27 mouse cellular contexts compared by ENCODE assay signal in genomic region chr9:84863431-84863830, GRCm38 (mm10).
DNase-seq lines count a peak whose midpoint lies in the region; ATAC-seq lines count a peak whose summit lies in the region.
"Had no signal": no experiment of that assay in that cellular context is flagged by ENCODE, and none has a peak within 500 bp of the region (broad histone marks: within the 10 kb centered on the region; RNA-seq: fewer than 3 reads in every experiment).

No protein-coding gene starts in this region.

- H3K4me2 ChIP-seq in intestine, embryonic 15.5 days (replicated peaks) = no peak overlapping the region
- H3K4me2 ChIP-seq: embryonic facial prominence, embryonic 13.5 days; heart, embryonic 15.5 days; liver, embryonic 12.5 days; midbrain, embryonic 12.5 days; neural tube, embryonic 13.5 days had no signal

- H3K4me1 ChIP-seq in embryonic facial prominence, embryonic 10.5 days = no peaks in the 10 kb centered on the region
- H3K4me1 ChIP-seq in intestine, embryonic 15.5 days (replicated peaks) = no peaks in the 10 kb centered on the region
- H3K4me1 ChIP-seq: embryonic facial prominence, embryonic 13.5 days; heart, embryonic 10.5 days; heart, embryonic 15.5 days; liver, embryonic 12.5 days; midbrain, embryonic 12.5 days; neural tube, embryonic 13.5 days had no signal

- ATAC-seq in intestine, embryonic 15.5 days = no peak
- no peak for ATAC-seq in megakaryocyte-erythroid progenitor cell, adult 5-6 weeks (replicated peaks; ENCODE audit: low FRiP score, low TSS enrichment, poor library complexity, severe bottlenecking)
- ATAC-seq: CD4-positive, CD25-positive, alpha-beta regulatory T cell, adult 4 months; forebrain, embryonic 16.5 days; hindbrain, embryonic 16.5 days; liver, embryonic 12.5 days; liver, postnatal 0 days had no signal

- H3K4me3 ChIP-seq in embryonic facial prominence, embryonic 10.5 days = no peak overlapping the region
- H3K4me3 ChIP-seq in intestine, embryonic 15.5 days (replicated peaks) = no peak overlapping the region
- H3K4me3 ChIP-seq: embryonic facial prominence, embryonic 13.5 days; heart, embryonic 10.5 days; heart, embryonic 15.5 days; liver, embryonic 12.5 days; midbrain, embryonic 12.5 days; neural tube, embryonic 13.5 days had no signal

- peak; percentile 37 for DNase-seq in adrenal gland, postnatal 10 days
- DNase-seq in adrenal gland, adult 8-10 months = no peak
- DNase-seq in 3134 (ENCODE audit: extremely low read depth, insufficient read length, low spot score) (peak; percentile 20), NIH3T3 (ENCODE audit: low read depth) (peak; percentile 22)
- peak; percentile 11 for DNase-seq in fibroblast of lung, adult 2 months (ENCODE audit: low read depth)
- DNase-seq in embryonic facial prominence, embryonic 10.5 days (ENCODE audit: low spot score) = no peak
- DNase-seq: cerebellum, adult 8-10 months; cerebellum, postnatal 36 days; embryo, embryonic 11 days; kidney, adult 2 months; kidney, postnatal 4 days; liver, postnatal 0 days; lung, postnatal 36 days; right cerebral cortex, postnatal 4 days; thymus, postnatal 14 days had no signal

- 86% methylated on average over 5 of the region's 5 CpGs for WGBS in embryonic facial prominence, embryonic 10.5 days
- 89% methylated on average over 5 of the region's 5 CpGs for WGBS in intestine, embryonic 15.5 days

- H3K9me3 ChIP-seq in embryonic facial prominence, embryonic 10.5 days = no peaks in the 10 kb centered on the region
- H3K9me3 ChIP-seq in intestine, embryonic 15.5 days = no peaks in the 10 kb centered on the region
- H3K9me3 ChIP-seq: embryonic facial prominence, embryonic 13.5 days; heart, embryonic 10.5 days; heart, embryonic 15.5 days; liver, embryonic 12.5 days; midbrain, embryonic 12.5 days; neural tube, embryonic 13.5 days had no signal

- H3K36me3 ChIP-seq in embryonic facial prominence, embryonic 10.5 days (replicated peaks) = no peaks in the 10 kb centered on the region
- no peaks in the 10 kb centered on the region for H3K36me3 ChIP-seq in intestine, embryonic 15.5 days
- H3K36me3 ChIP-seq: embryonic facial prominence, embryonic 13.5 days; heart, embryonic 10.5 days; heart, embryonic 15.5 days; liver, embryonic 12.5 days; midbrain, embryonic 12.5 days; neural tube, embryonic 13.5 days had no signal

- no peak overlapping the region for H3K27ac ChIP-seq in embryonic facial prominence, embryonic 10.5 days (replicated peaks)
- no peak overlapping the region for H3K27ac ChIP-seq in intestine, embryonic 15.5 days
- H3K27ac ChIP-seq: embryonic facial prominence, embryonic 13.5 days; heart, embryonic 10.5 days; heart, embryonic 15.5 days; kidney, postnatal 0 days; liver, embryonic 12.5 days; midbrain, embryonic 12.5 days; neural tube, embryonic 13.5 days had no signal

- H3K9ac ChIP-seq in intestine, embryonic 15.5 days = no peak overlapping the region
- H3K9ac ChIP-seq: embryonic facial prominence, embryonic 13.5 days; heart, embryonic 15.5 days; liver, embryonic 12.5 days; liver, postnatal 0 days; midbrain, embryonic 12.5 days; neural tube, embryonic 13.5 days had no signal

- H3K27me3 ChIP-seq in embryonic facial prominence, embryonic 10.5 days (replicated peaks; ENCODE audit: low read depth, poor library complexity, severe bottlenecking) = no peaks in the 10 kb centered on the region
- no peaks in the 10 kb centered on the region for H3K27me3 ChIP-seq in intestine, embryonic 15.5 days (replicated peaks)
- H3K27me3 ChIP-seq: embryonic facial prominence, embryonic 13.5 days; heart, embryonic 15.5 days; liver, embryonic 12.5 days; midbrain, embryonic 12.5 days; neural tube, embryonic 13.5 days had no signal

Comparison
In these comparisons a context has a peak if more than half of its experiments do, and no peak if none do; other contexts are left out.
1. DNase-seq: peak in adrenal gland, postnatal 10 days (single experiment), 3134 (single experiment), NIH3T3 (single experiment) and fibroblast of lung, adult 2 months (single experiment); none in adrenal gland, adult 8-10 months (single experiment) and embryonic facial prominence, embryonic 10.5 days (single experiment).